Mouse (Mus musculus) Patski (cell line): Measurements from ENCODE around the gene Ttc21a. TPM values are rescaled to one million over a fixed set of nuclear protein-coding genes. Genes with fewer than 3 reads are reported as not detected.

Experiments used
- ATAC-seq: fragments of 100-300 bp; one replicate; pipeline ENCODE4 v1.8.0; 2021
- CTCF ChIA-PET: fragments of 350-600 bp; sonication (Branson Sonifier 250); formaldehyde crosslinking; loops from one replicate; lab custom pipeline; 2022; ENCODE audit warnings: inconsistent platforms; lab: Charles Lee
- POLR2A ChIA-PET: fragments of 350-600 bp; sonication (Branson Sonifier 250); formaldehyde crosslinking; loops from one replicate; lab custom pipeline; 2022; ENCODE audit warnings: antibody characterized with exemption, inconsistent platforms; lab: Charles Lee
- DNase-seq: peaks from one replicate; pipeline ENCODE4 v3.0.0-alpha.2; 2011; ENCODE audit warnings: low read depth, low spot score
- H3K27me3 ChIP-seq: fragments of 371-371 bp; one replicate; pipeline ENCODE4 v1.5.1; 2021
- CTCF ChIP-seq: fragments of 100-300 bp; IDR thresholded peaks from one replicate; pipeline ENCODE4 v1.5.1; 2021
- in situ Hi-C: fragments of 300-500 bp; cut with MboI; formaldehyde crosslinking; loops from 3 replicates; pipeline ENCODE4 v1.11.1; 2018; ENCODE audit warnings: low pct_unique_long_range_greater_than_20kb, mixed read lengths
- polyA plus RNA-seq: library from polyadenylated mRNA; unstranded; gene quantifications from one replicate; pipeline ENCODE4 v1.2.3, GENCODE M21; 2021

Gene Ttc21a
- polyA plus RNA-seq, 1 experiment from 2014 or later = 0.64 TPM

DNA sequence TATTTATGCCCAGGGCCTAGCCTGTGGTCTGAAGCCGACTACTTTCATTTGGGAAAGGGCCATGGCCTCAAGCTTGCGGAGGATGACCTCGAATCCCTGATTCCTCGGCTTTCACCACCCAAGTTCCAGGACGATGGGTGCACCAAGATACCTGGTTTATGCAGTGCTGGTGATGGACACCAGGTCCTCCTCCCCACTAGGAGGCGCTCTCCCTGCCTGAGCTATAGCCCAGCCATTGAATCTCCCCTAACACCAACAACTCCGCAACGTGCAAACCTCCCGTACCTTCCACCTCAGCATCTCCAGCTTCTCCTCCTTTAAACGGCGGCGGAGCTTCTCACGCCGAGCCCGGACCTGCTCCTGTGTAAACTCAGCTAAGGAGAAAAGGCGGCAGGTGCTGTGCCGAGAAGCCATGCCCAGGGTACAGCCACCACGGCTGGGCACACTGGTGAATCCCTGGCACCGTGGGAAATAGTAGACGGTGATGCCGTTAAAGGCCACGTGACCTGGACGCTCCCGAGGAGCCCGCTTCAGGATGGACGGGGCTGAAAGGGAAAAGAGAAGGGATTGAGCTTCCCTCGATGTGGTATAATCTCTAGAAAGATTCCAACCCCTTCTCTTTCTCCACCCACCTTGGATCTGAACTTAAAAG is 36.6 kb downstream of the Ttc21a start:
- ChIA-PET CTCF (interaction anchor here (0.7 to 1.5 kb wide), 3 partner anchors 8 to 17 kb away, joined by 3 to 4 read pairs (median 3); no protein-coding TSS in a partner anchor), POLR2A (interaction anchor here (0.9 kb wide), 1 partner anchor 9 kb away, joined by 3 read pairs; no protein-coding TSS in a partner anchor)
- no peak for TF ChIP-seq CTCF
- DNase-seq (no peak), ATAC-seq (no peak)
- no peaks in the 10 kb centered on the region for H3K27me3 ChIP-seq
- in situ Hi-C loops = loop anchor here (5.0 kb wide), 1 partner anchor 38 kb away; no protein-coding TSS in a partner anchor

DNA sequence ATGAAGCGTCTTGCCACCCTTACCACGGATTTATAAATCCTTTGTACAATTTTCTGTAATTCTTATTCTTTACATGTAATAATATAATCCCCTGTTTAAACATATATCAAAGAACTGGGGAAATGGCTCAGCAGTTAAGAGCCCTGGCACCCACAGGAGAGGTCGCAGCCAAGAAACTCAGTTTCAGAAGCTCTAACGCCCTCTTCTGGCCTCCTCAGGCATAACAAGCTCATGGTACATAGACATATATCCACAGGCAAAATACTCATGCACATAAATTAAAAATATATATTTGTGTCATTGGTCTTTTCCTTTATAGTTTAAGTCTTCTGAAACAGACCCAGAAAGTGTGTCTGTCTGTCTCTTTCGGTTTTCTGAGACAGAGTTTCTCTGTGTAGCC is 37.2 kb downstream of the Ttc21a start:
- no peak for DNase-seq
- CTCF ChIA-PET = interaction anchor here (0.7 to 1.5 kb wide), 2 partner anchors 7 to 9 kb away, joined by 3 to 4 read pairs; no protein-coding TSS in a partner anchor

DNA sequence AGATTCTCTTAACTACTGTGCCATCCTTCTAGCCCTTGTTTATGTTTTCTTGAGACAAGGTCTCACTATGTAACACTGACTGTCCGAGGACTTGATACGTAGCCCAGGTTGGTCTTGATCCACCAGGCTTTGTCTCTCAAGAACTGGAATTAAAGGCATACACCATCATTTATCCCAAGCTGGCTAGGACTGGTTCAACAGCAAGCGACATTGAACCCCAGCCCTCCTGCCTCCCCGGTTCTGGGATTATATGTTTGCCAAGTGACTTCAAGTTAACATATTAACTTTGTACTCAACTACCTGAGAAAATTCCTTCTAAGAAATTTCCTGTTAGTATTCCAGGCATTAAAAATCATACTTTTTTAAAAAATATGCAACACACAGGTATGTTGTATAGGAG is 37.9 kb downstream of the Ttc21a start:
- H3K27me3 ChIP-seq = no peaks in the 10 kb centered on the region
- in situ Hi-C loops = no loop called here
- ChIA-PET CTCF (no interaction called here), POLR2A (no interaction called here)
- no peak for TF ChIP-seq CTCF
- DNase-seq (no peak), ATAC-seq (no peak)

More for the DNA sequence above, 37.2 kb downstream of the Ttc21a start:
- POLR2A ChIA-PET = no interaction called here
- in situ Hi-C loops = loop anchor here (5.0 kb wide), 1 partner anchor 38 kb away; no protein-coding TSS in a partner anchor
- TF ChIP-seq CTCF = no peak
- H3K27me3 ChIP-seq = no peaks in the 10 kb centered on the region
- ATAC-seq = no peak

DNA sequence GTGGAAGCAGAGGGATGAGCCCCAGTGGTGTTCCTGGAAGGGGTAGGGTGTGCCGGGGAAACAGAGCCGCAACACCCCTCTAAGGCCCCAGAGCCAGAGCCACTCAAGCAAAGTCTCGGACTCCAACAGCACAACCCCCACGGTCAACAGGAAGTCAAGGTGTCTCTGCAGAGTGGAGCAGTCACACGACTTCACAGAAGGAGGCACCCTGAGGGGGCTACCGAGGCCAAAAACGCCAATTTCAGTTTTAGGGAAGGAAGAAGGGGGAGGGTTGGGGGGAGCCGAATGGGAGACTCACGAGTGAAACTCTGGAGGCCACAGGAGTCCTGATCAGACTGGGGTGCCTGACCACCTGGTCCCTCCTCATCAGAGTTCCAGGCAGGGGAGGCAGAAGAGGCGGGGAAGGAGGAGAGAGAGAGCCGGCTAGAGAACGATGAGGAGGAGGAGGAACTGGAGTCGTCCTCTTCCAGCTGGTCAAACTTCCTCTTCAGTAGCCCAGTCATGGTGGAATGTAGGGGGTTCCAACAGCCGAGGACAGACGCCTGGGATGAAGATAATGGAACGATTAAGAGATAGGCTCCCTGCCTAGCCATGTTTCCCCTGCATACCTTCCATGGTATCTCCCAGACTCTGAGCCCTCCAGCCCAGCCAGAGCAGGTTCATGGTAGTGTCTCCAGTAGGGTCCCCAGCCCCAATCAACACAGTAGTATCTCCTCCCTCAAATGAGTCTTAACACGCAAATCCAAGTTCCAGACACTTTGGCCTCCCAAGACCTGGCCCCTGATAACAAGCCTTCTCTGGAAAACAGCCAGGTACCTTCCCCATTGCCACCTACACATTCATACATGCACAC is 39.5 kb downstream of the Ttc21a start:
- TF ChIP-seq CTCF = no peak
- ChIA-PET POLR2A (interaction anchor here (0.6 kb wide), 1 partner anchor 40 kb away, joined by 3 read pairs; the partner anchor contains the start of genes Gorasp1 and Ttc21a), CTCF (interaction anchor here (0.8 kb wide), 1 partner anchor 38 kb away, joined by 3 read pairs; no protein-coding TSS in a partner anchor)
- ATAC-seq = no peak
- H3K27me3 ChIP-seq = no peaks in the 10 kb centered on the region
- in situ Hi-C loops = no loop called here
- no peak for DNase-seq

DNA sequence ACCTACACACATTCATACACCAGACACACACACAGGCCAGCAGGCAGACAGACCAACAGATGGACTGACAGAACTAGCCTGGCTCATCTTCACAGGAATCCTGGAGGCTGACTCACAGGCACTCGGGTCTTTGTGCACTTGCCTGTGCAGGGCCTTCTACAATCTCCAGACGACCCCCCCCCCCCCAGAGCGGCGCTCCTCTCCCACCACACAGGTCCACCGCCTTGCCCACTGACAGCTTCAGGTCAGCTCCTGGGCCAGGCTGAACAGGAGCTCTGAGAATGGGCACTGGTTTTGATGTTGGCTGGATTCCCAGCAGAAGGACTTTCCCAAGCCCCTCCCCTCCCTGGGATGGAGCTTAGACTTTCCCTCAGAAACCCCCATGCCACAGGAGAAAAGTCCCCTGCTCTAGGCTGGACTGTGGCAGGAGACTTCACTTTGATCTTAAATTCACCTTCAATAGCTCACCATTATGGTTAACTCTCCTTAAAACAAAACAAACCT is 40.2 kb downstream of the Ttc21a start:
- no peak for TF ChIP-seq CTCF
- POLR2A ChIA-PET = interaction anchor here (1.1 kb wide), 1 partner anchor 24 kb away, joined by 3 read pairs; no protein-coding TSS in a partner anchor
- in situ Hi-C loops = no loop called here
- no peak for ATAC-seq
- CTCF ChIA-PET = interaction anchor here (0.8 kb wide), 1 partner anchor 37 kb away, joined by 3 read pairs; no protein-coding TSS in a partner anchor
- no peaks in the 10 kb centered on the region for H3K27me3 ChIP-seq
- no peak for DNase-seq

DNA sequence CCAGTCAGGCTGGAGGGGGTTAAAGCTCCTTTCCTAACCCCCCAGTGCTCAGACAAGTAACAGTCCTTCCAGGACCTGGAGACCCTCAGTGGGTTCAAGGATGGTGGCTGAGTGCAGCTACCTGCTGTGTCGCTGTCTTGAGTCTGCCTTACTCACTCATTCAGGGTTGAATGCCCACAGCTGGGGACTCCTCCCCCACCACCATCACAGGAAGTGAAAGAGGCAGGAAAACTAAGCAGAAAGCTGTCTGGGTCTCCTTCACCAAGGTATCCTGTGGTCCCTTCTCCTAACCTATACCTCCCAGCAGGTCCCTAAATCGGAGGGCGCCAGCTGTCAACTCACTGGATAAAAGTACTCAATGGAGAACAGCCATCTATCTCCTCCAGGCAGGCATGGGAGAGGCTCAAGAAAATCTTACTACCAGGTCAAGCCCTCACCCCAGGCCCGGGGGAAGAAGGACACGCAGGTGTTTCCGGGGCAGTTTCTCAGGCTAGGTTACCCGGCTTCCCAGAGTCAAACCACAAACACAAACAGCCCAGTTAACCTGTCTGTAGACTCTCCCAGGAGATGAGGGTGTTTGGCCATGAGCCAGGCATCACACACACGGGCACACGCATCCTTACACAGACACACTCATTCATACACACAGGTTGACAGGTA is 40.9 kb downstream of the Ttc21a start:
- in situ Hi-C loops = no loop called here
- TF ChIP-seq CTCF = no peak
- no peaks in the 10 kb centered on the region for H3K27me3 ChIP-seq
- ChIA-PET POLR2A (interaction anchor here (1.1 kb wide), 1 partner anchor 24 kb away, joined by 3 read pairs; no protein-coding TSS in a partner anchor), CTCF (interaction anchor here (0.8 kb wide), 1 partner anchor 36 kb away, joined by 3 read pairs; no protein-coding TSS in a partner anchor)
- ATAC-seq (peak; percentile 17), DNase-seq (no peak)

DNA sequence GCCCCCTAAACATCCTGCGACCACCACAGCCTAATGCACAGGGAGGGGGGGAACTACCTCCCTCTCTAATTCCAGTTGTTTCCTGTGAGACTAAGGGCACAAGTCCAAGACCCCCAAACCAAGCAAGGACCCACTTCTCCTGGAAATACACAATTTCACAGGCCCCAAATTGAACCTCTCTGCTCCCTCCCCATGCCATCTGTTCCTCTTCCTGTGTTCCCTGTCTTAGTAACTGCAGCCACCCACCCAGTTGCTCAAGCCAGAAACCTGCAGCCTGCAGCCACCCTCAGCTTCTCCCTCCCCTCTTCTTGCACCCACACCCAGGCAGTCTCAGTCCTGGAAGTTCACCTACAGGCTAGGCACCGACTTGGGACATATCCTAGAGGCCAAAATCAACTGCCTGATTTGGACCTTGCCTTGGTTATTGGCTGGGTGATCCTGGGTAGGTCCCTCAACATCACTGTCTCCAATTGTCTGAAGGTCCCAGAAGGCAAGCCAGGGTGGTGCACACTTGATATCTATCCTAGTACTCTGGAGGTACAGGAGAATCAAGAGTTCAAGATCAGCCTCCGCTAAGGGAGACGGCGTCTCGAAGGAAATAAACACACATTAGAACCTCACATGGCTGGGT is 41.5 kb downstream of the Ttc21a start:
- DNase-seq = no peak
- POLR2A ChIA-PET = interaction anchor here (1.1 kb wide), 1 partner anchor 23 kb away, joined by 3 read pairs; no protein-coding TSS in a partner anchor
- TF ChIP-seq CTCF = no peak
- no peak for ATAC-seq
- CTCF ChIA-PET = no interaction called here
- in situ Hi-C loops = no loop called here
- no peaks in the 10 kb centered on the region for H3K27me3 ChIP-seq

DNA sequence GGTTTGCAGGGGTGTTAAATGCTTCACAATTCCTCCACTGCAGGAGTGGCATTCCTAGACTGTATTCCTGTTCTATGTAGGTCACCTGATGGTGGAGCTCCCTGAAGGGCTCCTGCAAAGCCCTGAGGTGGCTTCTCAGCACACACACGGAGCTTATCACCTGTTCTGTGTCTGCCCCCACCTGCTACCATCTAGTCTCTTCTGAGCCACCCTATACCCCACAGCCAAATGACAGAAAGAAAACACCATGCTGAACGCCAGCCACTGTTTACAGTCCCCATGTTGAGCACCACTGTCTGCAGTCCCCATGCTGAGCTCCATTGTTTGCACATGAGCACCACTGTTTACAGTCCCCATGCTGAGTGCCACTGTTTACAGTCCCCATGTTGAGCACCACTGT is 42.3 kb downstream of the Ttc21a start:
- TF ChIP-seq CTCF = no peak
- H3K27me3 ChIP-seq = no peaks in the 10 kb centered on the region
- no peak for ATAC-seq
- ChIA-PET CTCF (interaction anchor here (1.2 kb wide), 1 partner anchor 14 kb away, joined by 3 read pairs; no protein-coding TSS in a partner anchor), POLR2A (interaction anchor here (0.5 kb wide), 1 partner anchor 14 kb away, joined by 3 read pairs; no protein-coding TSS in a partner anchor)
- DNase-seq = no peak
- in situ Hi-C loops = no loop called here

DNA sequence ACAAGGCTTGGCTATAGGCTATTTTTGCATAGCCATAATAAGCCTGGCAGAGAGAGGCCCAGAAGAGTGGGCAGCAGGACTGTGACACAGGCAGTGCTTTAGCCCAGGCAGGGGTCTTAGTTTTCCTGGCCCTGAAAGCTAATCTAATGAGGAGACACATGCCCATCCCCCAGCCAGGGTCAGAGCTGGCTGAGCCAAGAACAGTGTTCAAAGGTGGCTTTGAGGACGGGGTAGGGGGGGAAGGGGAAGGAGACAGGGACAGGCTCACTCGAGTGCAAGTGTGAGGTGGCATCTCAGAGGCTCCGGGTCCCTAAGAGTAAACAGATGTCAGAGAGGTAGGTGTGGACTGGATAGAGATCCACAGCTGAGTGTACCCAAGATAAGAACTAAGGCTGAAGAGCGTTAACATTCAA is 43.4 kb downstream of the Ttc21a start:
- TF ChIP-seq CTCF = no peak
- in situ Hi-C loops = no loop called here
- CTCF ChIA-PET = interaction anchor here (1.2 to 1.4 kb wide), 3 partner anchors 13 to 92 kb away, joined by 3 read pairs; no protein-coding TSS in a partner anchor
- ATAC-seq (no peak), DNase-seq (no peak)
- POLR2A ChIA-PET = interaction anchor here (1.2 kb wide), 1 partner anchor 33 kb away, joined by 3 read pairs; no protein-coding TSS in a partner anchor
- no peaks in the 10 kb centered on the region for H3K27me3 ChIP-seq
